Mouse (Mus musculus) testis, adult 2 months (tissue): ENCODE data around the gene Golt1a.

ENCODE experiments used
- CTCF ChIP-seq: fragments of 200-500 bp; IDR thresholded peaks from 2 replicates; pipeline ENCODE4 v1.5.1; 2012; ENCODE audit warnings: low read depth, mild to moderate bottlenecking, inconsistent platforms, low read length, moderate library complexity; ENCODE audit not compliant: control insufficient read depth, insufficient read depth, insufficient replicate concordance
- POLR2A ChIP-seq: fragments of 200-500 bp; IDR thresholded peaks from 2 replicates; pipeline ENCODE4 v1.6.1; 2012; ENCODE audit warnings: low read depth, mild to moderate bottlenecking, inconsistent platforms, low read length, moderate library complexity; ENCODE audit not compliant: control insufficient read depth

DNA sequence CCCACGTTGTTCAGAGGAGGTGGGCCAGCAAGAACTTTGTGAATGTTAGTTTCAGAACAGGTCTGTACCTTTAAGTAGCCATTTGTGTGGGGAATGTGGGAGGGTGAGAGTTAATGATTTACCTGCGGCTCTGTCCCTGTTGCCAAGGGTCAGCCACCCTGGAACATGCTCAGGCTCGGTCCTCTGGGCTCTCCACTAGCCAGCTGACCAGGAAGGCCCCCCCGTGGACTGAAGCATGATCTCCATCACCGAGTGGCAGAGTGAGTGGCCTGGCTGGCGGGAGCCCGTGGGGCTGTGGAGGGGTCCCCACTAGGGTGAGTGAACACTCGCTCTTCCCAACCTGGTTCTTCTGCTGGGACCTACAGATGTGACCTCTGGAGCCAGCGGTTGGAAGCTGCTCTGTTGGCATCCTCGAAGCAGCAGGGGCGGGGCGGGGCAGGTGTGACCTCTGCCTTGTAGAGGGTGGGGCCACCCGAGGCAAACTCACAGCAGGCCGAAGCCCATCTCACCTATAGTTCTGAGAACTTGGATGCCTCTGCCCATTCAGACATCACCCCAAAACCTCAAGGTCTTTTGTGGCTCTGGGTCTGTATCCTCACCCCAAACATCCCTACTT lies at the start of gene Golt1a:
- TF ChIP-seq CTCF (no peak), POLR2A (no peak)
